Mouse (Mus musculus): ENCODE data around the gene Allc. TPM values are rescaled to one million over a fixed set of nuclear protein-coding genes. Genes with fewer than 3 reads are reported as not detected.

Gene Allc
- polyA plus RNA-seq, 2 experiments = not detected

- ATAC-seq (ENCODE audit: low FRiP score, low read depth) = no peak
- DNase-seq (ENCODE audit: low spot score) = no peak
- Histone ChIP-seq H3K27me3 (ENCODE audit: control insufficient read depth, insufficient read depth, low read length) (no peaks in the 10 kb centered on the region), H3K4me2 (replicated peaks; ENCODE audit: low read depth, low read length, severe bottlenecking) (0 out of 2 replicates have a peak within 1 kb of the TSS, but pooled peaks have one; percentile 7), H3K36me3 (ENCODE audit: control insufficient read depth, insufficient read depth, low read length) (no peaks in the 10 kb centered on the region), H3K27ac (replicated peaks; ENCODE audit: low read depth, low read length) (no peak within 1 kb of the TSS), H3K4me1 (ENCODE audit: control insufficient read depth, insufficient read depth, low read length) (peaks cover 8% of the 10 kb centered on the region), H3K9me3 (ENCODE audit: control insufficient read depth, low read length) (no peaks in the 10 kb centered on the region), H3K9ac (ENCODE audit: low read depth, low read length, severe bottlenecking) (no peak within 1 kb of the TSS), H3K4me3 (replicated peaks; ENCODE audit: low read length) (no peak within 1 kb of the TSS)
- TF ChIP-seq POLR2A (IDR thresholded peaks at IDR 0.05; ENCODE audit: borderline replicate concordance, extremely low read depth, insufficient read depth, insufficient read length) = no peak
- 65% methylated on average over 15 of the region's 15 CpGs for WGBS
Measured at GRCm38 (mm10) chr12:28552299-28552698, 30.0 kb downstream of the Allc start, which contains the start of gene Dcdc2c. TSS of gene Dcdc2c (minus strand) at chr12:28552399.

GRCm38 (mm10) chr12:28551775-28552174 is 30.5 kb downstream of the Allc start:
- Histone ChIP-seq H3K36me3 (ENCODE audit: control insufficient read depth, insufficient read depth, low read length) (no peaks in the 10 kb centered on the region), H3K27ac (replicated peaks; ENCODE audit: low read depth, low read length) (no peak overlapping the region), H3K9ac (ENCODE audit: low read depth, low read length, severe bottlenecking) (no peak overlapping the region), H3K27me3 (ENCODE audit: control insufficient read depth, insufficient read depth, low read length) (no peaks in the 10 kb centered on the region), H3K9me3 (ENCODE audit: control insufficient read depth, low read length) (no peaks in the 10 kb centered on the region), H3K4me3 (replicated peaks; ENCODE audit: low read length) (no peak overlapping the region), H3K4me2 (replicated peaks; ENCODE audit: low read depth, low read length, severe bottlenecking) (0 out of 2 replicates have a peak overlapping the region, but pooled peaks have one; percentile 7), H3K4me1 (ENCODE audit: control insufficient read depth, insufficient read depth, low read length) (peaks cover 8% of the 10 kb centered on the region)
- DNase-seq (ENCODE audit: low spot score) (no peak), ATAC-seq (ENCODE audit: low FRiP score, low read depth) (no peak)
- TF ChIP-seq POLR2A (IDR thresholded peaks at IDR 0.05; ENCODE audit: borderline replicate concordance, extremely low read depth, insufficient read depth, insufficient read length) = no peak
- WGBS = 63% methylated on average over 18 of the region's 18 CpGs

DNA sequence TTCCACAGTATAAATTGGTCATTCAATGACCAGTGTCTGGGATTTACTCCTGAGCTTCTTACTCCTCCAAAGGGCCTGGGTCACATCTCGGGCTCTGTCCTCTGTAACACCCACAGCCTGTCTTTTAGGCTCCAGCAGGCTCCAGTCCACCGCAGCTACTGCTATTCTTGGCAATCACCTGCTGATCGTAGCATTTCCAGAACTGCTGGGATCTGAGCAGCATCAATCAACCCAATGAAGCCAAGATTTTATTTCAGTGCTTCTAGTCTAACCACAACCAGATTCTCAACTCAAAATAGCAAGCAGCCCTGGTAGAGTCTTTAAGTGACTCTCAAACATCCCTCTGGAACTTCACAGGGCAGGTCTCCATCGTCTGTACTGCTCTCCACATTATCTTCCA is 33.4 kb downstream of the Allc start:
- 31% methylated on average over 4 of the region's 4 CpGs for WGBS
- no peak for TF ChIP-seq POLR2A (IDR thresholded peaks at IDR 0.05; ENCODE audit: borderline replicate concordance, extremely low read depth, insufficient read depth, insufficient read length)
- no peaks in the 10 kb centered on the region for H3K9me3 ChIP-seq (ENCODE audit: control insufficient read depth, low read length)
- no peak overlapping the region for H3K9ac ChIP-seq (ENCODE audit: low read depth, low read length, severe bottlenecking)
- DNase-seq (ENCODE audit: low spot score) = peak; percentile 51
- 0 out of 2 replicates have a peak overlapping the region, but pooled peaks have one; percentile 9 for H3K27ac ChIP-seq (replicated peaks; ENCODE audit: low read depth, low read length)
- peak; percentile 41; the same call in 1 of the 2 replicates for ATAC-seq (ENCODE audit: low FRiP score, low read depth)
- H3K27me3 ChIP-seq (ENCODE audit: control insufficient read depth, insufficient read depth, low read length) = no peaks in the 10 kb centered on the region
- no peak overlapping the region for H3K4me2 ChIP-seq (replicated peaks; ENCODE audit: low read depth, low read length, severe bottlenecking)
- peaks cover 8% of the 10 kb centered on the region for H3K4me1 ChIP-seq (ENCODE audit: control insufficient read depth, insufficient read depth, low read length)
- no peak overlapping the region for H3K4me3 ChIP-seq (replicated peaks; ENCODE audit: low read length)
- no peaks in the 10 kb centered on the region for H3K36me3 ChIP-seq (ENCODE audit: control insufficient read depth, insufficient read depth, low read length)

DNA sequence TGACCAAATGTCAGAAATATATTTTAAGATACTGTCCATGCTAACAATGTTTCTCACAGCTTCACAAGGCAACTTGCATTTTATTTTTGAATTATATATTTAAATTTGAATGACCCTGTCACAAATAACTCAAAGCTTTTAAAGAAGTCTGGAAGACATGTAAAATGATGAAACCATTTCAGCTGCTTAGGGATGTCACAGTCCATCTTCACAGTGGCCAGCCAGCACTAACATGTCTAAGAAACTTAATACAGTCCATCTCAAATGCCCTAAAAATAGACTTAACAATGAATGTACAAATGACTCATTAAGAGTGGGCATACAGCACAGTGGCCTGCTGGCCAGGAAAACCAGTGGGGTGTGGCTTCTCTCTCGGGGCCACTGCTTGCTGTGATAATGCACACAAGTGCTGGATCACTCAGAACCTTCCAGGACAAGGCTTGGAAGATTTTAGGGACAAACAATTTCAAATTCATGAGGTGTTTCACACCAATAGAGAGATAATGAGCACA is 68.0 kb downstream of the Allc start:
- Histone ChIP-seq H3K9me3 (ENCODE audit: control insufficient read depth, low read length) (no peaks in the 10 kb centered on the region), H3K4me1 (ENCODE audit: control insufficient read depth, insufficient read depth, low read length) (no peaks in the 10 kb centered on the region), H3K9ac (ENCODE audit: low read depth, low read length, severe bottlenecking) (no peak overlapping the region), H3K4me2 (replicated peaks; ENCODE audit: low read depth, low read length, severe bottlenecking) (no peak overlapping the region), H3K27ac (replicated peaks; ENCODE audit: low read depth, low read length) (no peak overlapping the region), H3K4me3 (replicated peaks; ENCODE audit: low read length) (no peak overlapping the region), H3K27me3 (ENCODE audit: control insufficient read depth, insufficient read depth, low read length) (no peaks in the 10 kb centered on the region), H3K36me3 (ENCODE audit: control insufficient read depth, insufficient read depth, low read length) (no peaks in the 10 kb centered on the region)
- DNase-seq (ENCODE audit: low spot score) = no peak
- WGBS = 56% methylated on average over 1 of the region's 1 CpGs
- no peak for TF ChIP-seq POLR2A (IDR thresholded peaks at IDR 0.05; ENCODE audit: borderline replicate concordance, extremely low read depth, insufficient read depth, insufficient read length)
- no peak for ATAC-seq (ENCODE audit: low FRiP score, low read depth)

GRCm38 (mm10) chr12:28509699-28510280 is 72.5 kb downstream of the Allc start:
- Histone ChIP-seq H3K36me3 (ENCODE audit: control insufficient read depth, insufficient read depth, low read length) (no peaks in the 10 kb centered on the region), H3K4me1 (ENCODE audit: control insufficient read depth, insufficient read depth, low read length) (no peaks in the 10 kb centered on the region), H3K4me2 (replicated peaks; ENCODE audit: low read depth, low read length, severe bottlenecking) (no peak overlapping the region), H3K27me3 (ENCODE audit: control insufficient read depth, insufficient read depth, low read length) (no peaks in the 10 kb centered on the region), H3K27ac (replicated peaks; ENCODE audit: low read depth, low read length) (no peak overlapping the region), H3K9me3 (ENCODE audit: control insufficient read depth, low read length) (no peaks in the 10 kb centered on the region), H3K9ac (ENCODE audit: low read depth, low read length, severe bottlenecking) (no peak overlapping the region), H3K4me3 (replicated peaks; ENCODE audit: low read length) (no peak overlapping the region)
- WGBS = 33% methylated on average over 5 of the region's 5 CpGs
- no peak for TF ChIP-seq POLR2A (IDR thresholded peaks at IDR 0.05; ENCODE audit: borderline replicate concordance, extremely low read depth, insufficient read depth, insufficient read length)
- ATAC-seq (ENCODE audit: low FRiP score, low read depth) (no peak), DNase-seq (ENCODE audit: low spot score) (no peak)

Other genes starting within 250 kb of the Allc start
- 0.06 TPM in 1 of 2 replicates, not detected in the other for gene Dcdc2c, start 30.1 kb downstream of the Allc start, polyA plus RNA-seq (2012; rRNA removed)
- 0.18 TPM in 1 of 2 replicates, not detected in the other for gene Dcdc2c, start 30.1 kb downstream of the Allc start, polyA plus RNA-seq (2014; fragmentation: Nextera tagmentation; extraction: Ambion mirVana)
- 0.12 and 0.36 TPM in 2 replicates for gene Colec11, start 40.9 kb upstream of the Allc start, polyA plus RNA-seq (2012; rRNA removed)
- 0.28 and 0.32 TPM in 2 replicates for gene Colec11, start 40.9 kb upstream of the Allc start, polyA plus RNA-seq (2014; fragmentation: Nextera tagmentation; extraction: Ambion mirVana)
- 876 and 1,182 TPM in 2 replicates for gene Rps7, start 53.4 kb upstream of the Allc start, polyA plus RNA-seq (2012; rRNA removed)
- gene Rps7, start 53.4 kb upstream of the Allc start, polyA plus RNA-seq (2014; fragmentation: Nextera tagmentation; extraction: Ambion mirVana) = 1,044 and 1,048 TPM in 2 replicates
- 23.7 and 31.9 TPM in 2 replicates for gene Rnaseh1, start 67.1 kb upstream of the Allc start, polyA plus RNA-seq (2012; rRNA removed)
- gene Rnaseh1, start 67.1 kb upstream of the Allc start, polyA plus RNA-seq (2014; fragmentation: Nextera tagmentation; extraction: Ambion mirVana) = 26.5 and 26.6 TPM in 2 replicates
- 23.4 and 27.9 TPM in 2 replicates for gene Adi1, start 92.7 kb upstream of the Allc start, polyA plus RNA-seq (2012; rRNA removed)
- 66.3 and 66.7 TPM in 2 replicates for gene Adi1, start 92.7 kb upstream of the Allc start, polyA plus RNA-seq (2014; fragmentation: Nextera tagmentation; extraction: Ambion mirVana)
- 36.0 and 41.1 TPM in 2 replicates for gene Trappc12, start 167.9 kb upstream of the Allc start, polyA plus RNA-seq (2012; rRNA removed)
- 37.2 and 43.1 TPM in 2 replicates for gene Trappc12, start 167.9 kb upstream of the Allc start, polyA plus RNA-seq (2014; fragmentation: Nextera tagmentation; extraction: Ambion mirVana)
- gene Eipr1, start 169.3 kb upstream of the Allc start, polyA plus RNA-seq (2012; rRNA removed) = 18.8 and 22.0 TPM in 2 replicates
- gene Eipr1, start 169.3 kb upstream of the Allc start, polyA plus RNA-seq (2014; fragmentation: Nextera tagmentation; extraction: Ambion mirVana) = 29.8 and 31.2 TPM in 2 replicates